Mouse (Mus musculus) lung, postnatal 0 days (tissue): ENCODE data around the gene Osbpl7.

Experiments used
- CTCF ChIP-seq: IDR thresholded peaks from 2 replicates; pipeline ENCODE4 v1.5.1; 2016; ENCODE audit warnings: antibody characterized with exemption, mild to moderate bottlenecking
- EP300 ChIP-seq: IDR thresholded peaks from 2 replicates; pipeline ENCODE4 v1.6.1; 2016; ENCODE audit warnings: antibody characterized with exemption, mild to moderate bottlenecking, control low read depth

DNA sequence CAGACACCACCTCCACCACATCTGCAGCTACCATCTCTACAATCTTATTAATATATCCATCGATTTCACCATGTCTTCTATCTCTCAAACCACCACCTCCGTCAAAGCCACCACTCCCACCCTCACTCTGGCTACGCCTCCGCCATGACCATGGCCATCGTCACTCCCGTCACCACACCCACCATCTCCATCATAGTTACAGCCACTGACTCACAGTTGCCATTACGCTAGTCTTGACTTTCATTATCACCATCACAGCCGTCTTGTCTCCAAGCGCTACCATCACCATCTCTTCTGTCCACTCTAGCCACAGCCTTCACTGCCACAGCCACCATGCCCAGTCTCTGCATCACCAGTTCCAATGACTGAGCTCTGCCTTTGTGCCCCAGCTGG lies 53.7 kb downstream of the Osbpl7 start:
- no peak for TF ChIP-seq CTCF
- TF ChIP-seq EP300: no peak
